ENCODE assay signal across 8 mouse cellular contexts in genomic region chr9:36890552-36890951, GRCm38 (mm10).
DNase-seq lines count a peak whose midpoint lies in the region; ATAC-seq and TF ChIP-seq lines count a peak whose summit lies in the region.

No protein-coding gene starts in this region.

- no peak overlapping the region for H3K27ac ChIP-seq in liver, postnatal 0 days (ENCODE audit: low read depth)
- no peak overlapping the region for H3K27ac ChIP-seq in small intestine, adult 2 months (ENCODE audit: insufficient read depth, low read depth, low read length)

- WGBS in liver, postnatal 0 days (ENCODE audit: insufficient replicate concordance): 38% methylated on average over 4 of the region's 4 CpGs
- 31% methylated on average over 4 of the region's 4 CpGs for WGBS in small intestine, adult 2 months

- H3K36me3 ChIP-seq in liver, postnatal 0 days (replicated peaks; ENCODE audit: insufficient read depth, low read length): no peaks in the 10 kb centered on the region
- no peaks in the 10 kb centered on the region for H3K36me3 ChIP-seq in small intestine, adult 2 months (ENCODE audit: control insufficient read depth, insufficient read depth, low read length)

- no peaks in the 10 kb centered on the region for H3K9me3 ChIP-seq in liver, postnatal 0 days (ENCODE audit: low read length)

- H3K27me3 ChIP-seq in liver, postnatal 0 days (ENCODE audit: insufficient read depth, low read length): no peaks in the 10 kb centered on the region
- H3K27me3 ChIP-seq in small intestine, adult 2 months (ENCODE audit: control insufficient read depth, insufficient read depth, low read length): no peaks in the 10 kb centered on the region

- H3K9ac ChIP-seq in liver, postnatal 0 days (replicated peaks): no peak overlapping the region

- TF ChIP-seq POLR2A in small intestine, adult 2 months (IDR thresholded peaks at IDR 0.05; ENCODE audit: low read depth, low read length): no peak

- no peak overlapping the region for H3K4me2 ChIP-seq in liver, postnatal 0 days (ENCODE audit: low read depth, low read length)

- peak; percentile 67 for TF ChIP-seq CTCF in liver, postnatal 0 days (IDR thresholded peaks at IDR 0.05; ENCODE audit: low read depth)
- peak; percentile 41; the same call in 1 of the 2 replicates for TF ChIP-seq CTCF in small intestine, adult 2 months (IDR thresholded peaks at IDR 0.05; ENCODE audit: extremely low read depth, insufficient read length, insufficient replicate concordance, low read depth, low read length)

- no peak for ATAC-seq in liver, postnatal 0 days

- no peak overlapping the region for H3K4me3 ChIP-seq in liver, postnatal 0 days (ENCODE audit: low read depth, low read length)
- H3K4me3 ChIP-seq in small intestine, adult 2 months (ENCODE audit: low read depth, low read length): no peak overlapping the region

- no peak for TF ChIP-seq EP300 in liver, postnatal 0 days (IDR thresholded peaks at IDR 0.05; ENCODE audit: low read depth)

- no peaks in the 10 kb centered on the region for H3K4me1 ChIP-seq in liver, postnatal 0 days (ENCODE audit: insufficient read depth)
- H3K4me1 ChIP-seq in small intestine, adult 2 months (ENCODE audit: control insufficient read depth, insufficient read depth, insufficient read length, low read length): no peaks in the 10 kb centered on the region

- DNase-seq in adrenal gland, adult (ENCODE audit: inconsistent age in 2 of 2, low spot score in 1 of 2): peak; percentile 31 to 77
- DNase-seq in adrenal gland, adult 8-10 months: no peak
- DNase-seq in left cerebral cortex, adult 18-20 months (ENCODE audit: low spot score in 2 of 2): peak; percentile 68 to 79
- DNase-seq in left cerebral cortex, adult 8-10 months (ENCODE audit: low spot score in 2 of 2): no peak
- DNase-seq in adrenal gland, postnatal 25 days: peak; percentile 41
- DNase-seq in gastrocnemius, adult 8-10 months (ENCODE audit: low spot score in 2 of 2): peak; percentile 31 to 37
- peak; percentile 50 for DNase-seq in liver, postnatal 0 days

Comparison
In these comparisons a context has a peak if more than half of its experiments do, and no peak if none do; other contexts are left out.
1. DNase-seq: peak in adrenal gland, adult (2 of 2), left cerebral cortex, adult 18-20 months (2 of 2), adrenal gland, postnatal 25 days (single experiment), gastrocnemius, adult 8-10 months (2 of 2) and liver, postnatal 0 days (single experiment); none in adrenal gland, adult 8-10 months (single experiment) and left cerebral cortex, adult 8-10 months (0 of 2).